Mouse (Mus musculus) kidney, postnatal 36 days (tissue): Measurements from ENCODE around the gene Rreb1.
"Not testable (repeated sequence)": the region's sequence is repeated elsewhere in the genome, so short reads cannot be mapped to it uniquely, and the experiment has no call there.

Source experiments
- DNase-seq, 2 experiments: peaks; one replicate each; pipeline ENCODE4 v3.0.0; 2021 to 2022; ENCODE audit warnings: mixed read lengths in 2 of 2

The Rreb1 gene

DNA sequence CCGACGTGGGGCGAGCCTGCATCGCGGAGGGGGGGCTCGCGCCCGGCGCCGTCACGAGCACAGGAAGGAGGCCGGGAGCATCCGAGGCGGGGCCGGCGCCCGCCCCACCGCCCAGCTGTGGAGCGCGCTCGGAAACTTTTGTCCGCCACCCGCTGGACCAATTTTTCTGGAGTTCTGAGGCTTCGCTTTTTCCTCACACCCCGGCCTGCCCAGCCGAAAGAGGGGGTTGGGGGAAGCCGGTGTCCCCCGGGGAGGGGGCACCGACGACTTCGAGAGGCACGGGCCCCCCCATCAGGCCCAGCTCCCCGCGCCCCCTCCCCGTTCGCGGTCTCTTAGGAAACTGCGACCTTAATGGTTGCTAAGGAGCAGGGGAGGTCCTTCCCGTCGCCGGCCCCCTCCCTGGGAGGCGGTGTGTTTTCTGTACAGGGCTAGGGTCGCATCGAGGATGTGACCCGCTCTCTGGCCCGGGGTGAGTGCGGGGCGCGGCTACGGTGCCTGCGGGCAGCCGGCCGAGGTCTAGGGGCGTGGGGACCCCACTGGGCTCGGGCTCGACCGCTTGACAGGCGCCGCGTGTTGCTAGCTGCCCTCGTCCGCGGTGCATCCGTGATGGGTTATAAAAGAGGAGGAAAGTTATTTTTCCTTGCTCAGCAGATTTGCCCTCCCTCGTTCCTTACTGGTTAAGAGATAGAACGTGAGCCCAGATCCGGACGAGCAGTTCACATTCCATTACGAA, 49.2 kb downstream of the Rreb1 start:
- peak; percentile 80 to 85 for DNase-seq

DNA sequence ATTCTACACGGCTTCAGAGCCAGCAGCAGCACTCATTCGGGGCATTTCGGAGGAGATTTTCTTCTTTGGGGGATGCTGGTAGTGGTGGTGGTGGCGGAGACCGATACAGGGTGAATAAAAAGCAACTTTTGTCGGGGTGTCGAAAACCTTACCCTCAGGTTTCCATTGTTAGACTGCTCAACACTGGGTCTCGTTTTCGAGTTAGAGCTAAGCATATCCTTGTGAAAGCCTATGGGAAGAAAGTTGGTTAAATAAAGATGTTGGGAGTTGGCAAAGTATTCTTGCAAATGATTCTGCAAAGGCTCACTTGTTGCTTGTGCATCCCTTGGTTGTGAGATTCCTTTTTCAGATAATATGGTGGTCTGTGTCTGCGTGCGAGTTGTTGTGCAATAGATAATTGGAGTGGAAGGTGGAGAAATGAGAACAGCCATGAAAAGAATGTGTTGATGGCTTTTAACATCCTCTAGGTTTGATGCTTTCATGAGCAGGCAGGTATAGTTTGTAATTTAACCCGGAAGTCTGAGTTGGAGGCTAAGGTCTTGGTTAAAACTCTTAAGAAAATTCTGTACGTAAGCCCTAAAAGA, 49.9 kb downstream of the Rreb1 start:
- no peak for DNase-seq

DNA sequence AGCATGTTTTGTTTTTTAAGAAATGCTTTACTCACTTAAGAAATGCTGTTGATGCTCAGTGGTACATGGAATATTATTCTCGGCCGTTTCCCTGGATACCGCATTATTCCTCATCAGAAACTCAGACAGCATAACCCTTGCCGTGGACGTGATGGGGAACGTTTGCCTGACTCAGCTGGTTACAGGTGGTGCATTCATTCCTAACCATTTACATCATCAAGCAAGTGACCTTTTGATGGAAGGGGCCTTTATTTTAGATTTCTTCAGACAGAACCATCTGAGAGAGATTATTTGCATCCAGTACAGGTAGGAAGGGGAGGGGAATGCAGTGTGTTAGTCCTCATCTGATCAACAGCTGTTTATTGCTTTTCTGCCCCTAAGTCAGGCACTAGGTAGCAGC, 50.7 kb downstream of the Rreb1 start:
- DNase-seq, result no peak

DNA sequence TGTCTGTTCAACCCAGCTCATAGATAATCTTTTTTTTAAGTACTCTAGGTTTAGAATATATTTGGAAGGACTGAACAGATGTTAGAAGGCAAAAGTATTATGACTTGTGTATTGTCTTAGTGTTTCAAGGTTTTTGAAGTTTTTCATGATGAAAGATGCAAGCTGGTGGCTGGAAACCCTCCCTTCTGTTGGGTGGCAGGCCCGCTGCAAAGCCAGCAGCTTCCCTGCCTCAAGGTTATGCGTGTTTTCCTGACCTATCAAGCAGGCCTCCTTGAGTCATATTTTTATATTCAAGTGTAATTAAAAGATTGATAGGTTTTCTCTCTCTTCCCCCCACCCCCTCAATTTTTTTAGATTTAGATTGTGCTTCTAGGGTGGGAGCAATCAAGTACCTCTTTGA, 52.1 kb downstream of the Rreb1 start:
- no peak for DNase-seq

DNA sequence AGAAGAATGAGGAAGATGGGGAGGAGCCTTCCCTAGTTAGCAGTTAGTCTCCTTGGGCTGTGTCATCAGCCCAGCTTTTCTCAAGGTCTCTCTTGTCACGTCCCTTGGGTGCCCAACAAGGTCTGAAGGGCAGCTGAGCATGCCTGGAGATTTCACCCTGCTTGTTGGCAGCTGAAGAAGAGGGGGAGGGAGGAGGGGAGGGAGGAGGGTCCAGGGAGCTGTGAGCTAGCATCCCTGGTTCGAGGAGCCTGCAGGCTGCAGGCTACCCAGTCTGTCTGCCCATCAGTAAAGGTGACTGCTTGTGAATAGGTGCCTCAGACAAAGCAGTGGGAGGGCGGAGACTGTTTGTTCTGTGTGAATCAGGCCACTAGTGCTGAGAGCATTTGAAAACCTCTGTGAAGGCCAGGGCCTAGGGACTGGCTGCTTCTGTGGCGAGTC, 52.7 kb downstream of the Rreb1 start:
- DNase-seq, result peak in 1 of 2 experiments; percentile 43

DNA sequence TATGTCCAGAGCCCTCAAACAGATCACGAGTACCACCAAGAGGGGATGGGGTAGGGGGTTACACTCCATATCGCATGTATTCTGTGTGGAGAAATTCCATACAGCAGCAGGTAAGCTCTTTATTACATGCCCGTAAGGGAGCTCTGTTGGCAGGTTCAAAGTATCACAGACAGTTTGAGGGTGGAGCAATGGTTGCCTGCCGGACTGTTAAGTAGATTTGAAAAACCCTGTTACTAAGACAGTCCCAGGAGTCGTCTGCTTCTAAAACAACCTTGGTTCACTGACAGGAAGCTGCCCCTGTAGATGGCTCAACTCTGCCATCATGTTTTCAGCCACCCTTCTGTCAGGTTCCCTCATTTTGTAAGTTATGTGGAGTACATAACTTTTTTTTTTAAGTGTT, 54.3 kb downstream of the Rreb1 start:
- no peak for DNase-seq

DNA sequence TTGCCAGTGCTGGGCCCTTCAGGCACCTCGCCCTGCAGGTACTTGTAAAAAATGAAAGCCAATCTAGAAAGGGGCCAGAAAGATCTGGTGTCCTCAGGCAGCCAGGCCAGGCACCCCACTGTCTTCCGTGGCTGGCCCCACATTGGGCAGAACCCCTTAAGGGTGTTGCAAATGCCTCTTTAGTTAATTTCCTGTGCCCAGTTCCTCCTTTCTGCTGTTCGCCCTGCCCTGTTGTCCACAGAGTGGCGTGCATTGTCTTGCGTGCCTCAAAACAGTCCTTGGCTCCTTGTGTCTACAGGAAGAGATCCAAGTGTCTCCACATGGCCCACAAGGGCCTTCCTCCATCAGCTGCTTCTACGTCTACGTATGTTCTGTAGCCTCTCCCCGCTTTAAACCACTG, 55.3 kb downstream of the Rreb1 start:
- no peak for DNase-seq

DNA sequence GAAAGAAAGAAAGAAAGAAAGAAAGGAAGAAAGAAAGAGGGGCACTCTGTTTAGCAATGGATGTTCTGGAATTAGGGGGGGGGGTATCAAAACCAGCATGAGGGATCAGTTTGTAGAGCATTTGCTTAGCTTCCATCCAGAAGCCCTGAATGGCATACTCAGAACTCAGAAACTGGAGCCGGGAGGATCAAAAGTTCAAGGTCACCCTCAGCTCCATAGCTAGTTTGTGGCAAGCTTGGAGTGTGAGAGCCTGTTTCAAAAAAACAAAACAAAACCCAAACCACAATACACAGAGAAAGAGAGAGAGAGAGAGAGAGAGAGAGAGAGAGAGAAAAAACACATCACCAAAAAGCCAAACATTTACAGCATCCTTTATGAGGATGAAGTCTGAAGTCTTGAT, 57.1 kb downstream of the Rreb1 start:
- no peak for DNase-seq

DNA sequence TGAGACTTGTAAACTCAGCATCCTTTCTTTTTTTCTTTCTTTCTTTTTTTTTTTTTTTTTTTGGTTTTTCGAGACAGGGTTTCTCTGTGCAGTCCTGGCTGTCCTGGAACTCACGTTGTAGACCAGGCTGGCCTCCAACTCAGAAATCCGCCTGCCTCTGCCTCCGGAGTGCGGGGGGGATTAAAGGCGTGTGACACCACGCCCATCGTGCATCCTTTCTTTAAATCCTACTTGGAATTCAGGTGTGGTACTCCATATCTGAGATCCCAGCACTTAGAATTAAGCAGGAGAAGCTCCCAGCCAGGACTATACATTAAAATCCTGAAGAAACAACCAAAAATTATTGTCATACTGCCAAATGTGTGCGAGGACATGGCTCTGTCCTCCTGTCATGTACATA, 57.6 kb downstream of the Rreb1 start:
- DNase-seq, result not testable (repeated sequence)

DNA sequence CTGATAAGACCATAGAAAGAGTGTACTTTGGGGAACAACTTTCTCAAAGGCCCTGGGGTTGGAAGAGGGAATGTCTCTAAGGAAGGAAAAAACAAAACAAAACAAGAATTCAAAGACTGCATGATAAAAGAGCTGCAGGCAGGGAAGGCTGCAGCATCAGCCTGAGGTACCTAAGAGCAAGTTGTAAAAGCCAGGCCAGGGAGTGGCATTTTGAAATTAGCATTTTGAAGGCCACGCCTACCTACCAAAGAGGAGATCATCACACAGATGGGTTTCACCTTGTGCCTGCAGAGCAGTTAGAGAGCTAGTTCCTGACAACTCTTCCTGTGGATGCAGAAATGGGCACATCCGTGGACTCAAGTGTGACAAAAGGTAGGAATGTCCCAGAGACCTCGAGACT, 59.2 kb downstream of the Rreb1 start:
- no peak for DNase-seq

DNA sequence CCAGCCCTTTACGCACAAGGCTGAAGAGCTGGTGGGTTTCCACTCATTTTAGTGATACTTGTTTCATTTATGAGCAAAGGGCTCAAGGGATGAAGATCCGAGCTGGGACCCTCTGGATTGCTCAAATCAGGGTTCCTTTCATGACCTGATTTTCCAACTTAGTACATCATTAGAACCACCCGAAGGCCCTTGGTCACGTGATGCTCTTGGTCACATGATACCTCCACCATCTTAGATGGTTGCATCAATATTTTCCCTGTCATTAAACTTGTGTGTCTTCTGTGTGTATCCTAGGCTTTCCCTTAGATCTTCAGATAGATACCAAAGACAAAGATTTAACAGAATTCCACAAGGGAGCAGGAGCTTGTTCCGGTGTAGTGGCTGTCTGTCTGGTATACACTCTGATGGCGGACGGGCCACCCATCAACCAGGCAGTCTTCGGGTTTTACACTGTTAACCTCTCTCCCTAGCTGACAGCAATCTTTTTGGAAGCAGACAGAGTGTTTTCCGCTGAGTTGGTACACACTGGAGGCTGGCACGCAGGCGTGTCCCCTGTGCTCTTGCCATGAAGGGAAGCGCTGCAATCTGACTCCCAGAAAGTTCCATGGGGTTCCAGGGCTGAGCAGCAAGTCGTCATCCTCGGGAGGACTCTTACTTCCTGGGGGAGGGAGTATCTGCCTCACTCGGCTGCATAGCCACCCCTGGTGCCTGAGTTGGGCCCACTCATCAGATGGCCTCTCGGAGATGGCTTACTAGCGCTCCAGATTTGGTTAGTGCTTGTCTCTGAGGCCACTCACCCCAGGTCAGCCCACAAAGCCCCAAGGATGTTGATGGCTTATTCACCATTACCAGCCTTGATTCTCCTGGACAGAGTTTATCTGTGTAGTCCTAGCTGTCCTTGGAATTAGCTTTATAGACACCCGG, 60.3 kb downstream of the Rreb1 start:
- DNase-seq, result no peak

DNA sequence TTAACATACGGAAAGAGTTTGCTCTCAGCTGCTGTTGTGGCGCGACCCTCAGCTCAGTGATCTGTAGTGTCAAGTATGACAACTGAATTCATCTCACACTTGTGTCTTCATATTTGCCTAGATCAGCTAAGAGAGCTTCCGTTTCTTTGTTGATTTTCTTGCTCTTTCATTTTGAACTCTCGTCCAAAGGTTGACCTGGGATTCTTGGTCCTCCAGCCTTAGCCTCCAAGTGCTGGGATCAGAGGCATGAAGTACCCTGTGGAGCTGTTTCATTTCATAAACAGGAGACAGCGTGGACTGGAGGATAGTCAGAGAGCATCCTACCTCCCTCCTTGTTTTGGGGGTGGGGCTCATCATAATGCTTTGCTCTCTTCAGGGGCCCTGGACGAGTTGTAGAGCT, 65.0 kb downstream of the Rreb1 start:
- DNase-seq, result no peak

DNA sequence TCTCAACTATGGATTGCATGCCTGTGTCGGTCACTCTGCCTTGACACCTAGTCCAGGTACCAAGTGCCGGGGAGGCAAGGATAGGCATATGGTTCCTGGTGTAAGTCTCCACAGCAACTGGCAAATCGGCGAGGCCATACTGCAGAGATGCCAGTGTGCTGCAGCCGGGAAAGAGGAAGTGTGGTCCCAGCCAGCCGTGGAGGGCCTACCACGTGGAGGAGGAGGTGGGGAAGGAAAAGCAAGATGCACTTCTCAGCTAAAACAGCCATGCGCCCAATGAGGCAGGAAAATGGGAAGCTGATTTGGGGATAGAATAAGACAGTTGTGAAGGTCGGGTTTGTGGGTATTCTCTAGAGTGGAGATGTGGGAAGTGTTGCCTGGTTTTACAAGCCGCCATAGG, 65.6 kb downstream of the Rreb1 start:
- peak in 1 of 2 experiments; percentile 39 for DNase-seq

DNA sequence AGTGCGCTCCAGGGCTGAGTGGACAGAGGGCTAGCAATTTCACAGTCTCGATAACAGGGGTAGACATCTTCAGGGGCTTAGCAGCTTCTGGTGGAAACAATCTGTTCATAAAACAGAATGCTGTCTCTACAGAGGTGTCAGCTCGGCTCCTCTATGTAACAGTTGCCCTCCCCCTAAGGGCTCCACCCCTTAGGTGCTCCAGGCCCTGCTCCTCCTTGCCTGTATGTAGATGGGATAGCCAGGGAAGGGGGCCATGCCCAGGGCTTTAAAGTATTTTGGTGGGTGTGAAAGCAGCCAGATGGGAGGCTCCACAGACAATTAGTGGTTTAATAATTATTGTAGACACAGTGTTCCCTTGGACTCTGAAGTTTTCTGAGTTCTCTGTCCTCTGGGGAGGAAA, 67.0 kb downstream of the Rreb1 start:
- DNase-seq, result no peak

DNA sequence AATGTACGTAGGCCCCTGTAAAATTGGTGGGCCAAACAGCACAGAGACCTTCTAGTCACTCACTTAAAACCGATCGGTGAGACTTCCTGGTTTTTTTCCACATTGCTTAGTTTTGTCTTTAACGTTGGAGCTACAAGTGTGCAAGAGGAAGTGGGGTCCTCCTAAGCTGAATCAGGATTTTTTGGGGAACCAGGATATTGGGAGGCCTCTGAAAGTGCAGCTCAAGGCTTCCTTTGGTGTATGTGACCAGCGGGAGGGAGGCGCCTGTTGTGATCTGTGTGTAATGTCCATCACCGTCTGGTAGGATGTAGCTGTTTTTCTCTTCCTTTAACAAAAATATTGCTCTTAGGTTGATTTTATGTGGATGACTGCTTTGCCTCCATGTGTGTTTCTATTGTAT, 67.4 kb downstream of the Rreb1 start:
- no peak for DNase-seq

DNA sequence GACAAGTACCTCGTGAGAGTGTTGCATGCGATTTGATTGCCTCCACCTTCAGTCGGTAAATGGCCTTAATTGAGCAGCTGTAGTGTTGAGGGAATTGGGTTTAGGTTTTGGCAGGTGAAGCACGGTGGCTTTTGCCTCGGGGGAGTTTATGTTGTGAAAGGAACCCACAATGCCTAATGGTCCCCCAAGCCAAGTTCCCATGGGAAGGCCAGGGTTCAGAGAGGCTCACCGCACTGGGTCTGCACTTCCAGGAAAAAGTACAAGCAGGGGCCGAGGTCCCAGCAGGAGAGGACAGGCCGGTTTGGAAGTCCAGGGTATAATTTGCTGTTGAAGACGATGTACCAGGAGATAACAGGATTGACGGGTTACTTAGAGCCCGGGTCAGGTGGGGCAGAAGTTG, 68.3 kb downstream of the Rreb1 start:
- no peak for DNase-seq

DNA sequence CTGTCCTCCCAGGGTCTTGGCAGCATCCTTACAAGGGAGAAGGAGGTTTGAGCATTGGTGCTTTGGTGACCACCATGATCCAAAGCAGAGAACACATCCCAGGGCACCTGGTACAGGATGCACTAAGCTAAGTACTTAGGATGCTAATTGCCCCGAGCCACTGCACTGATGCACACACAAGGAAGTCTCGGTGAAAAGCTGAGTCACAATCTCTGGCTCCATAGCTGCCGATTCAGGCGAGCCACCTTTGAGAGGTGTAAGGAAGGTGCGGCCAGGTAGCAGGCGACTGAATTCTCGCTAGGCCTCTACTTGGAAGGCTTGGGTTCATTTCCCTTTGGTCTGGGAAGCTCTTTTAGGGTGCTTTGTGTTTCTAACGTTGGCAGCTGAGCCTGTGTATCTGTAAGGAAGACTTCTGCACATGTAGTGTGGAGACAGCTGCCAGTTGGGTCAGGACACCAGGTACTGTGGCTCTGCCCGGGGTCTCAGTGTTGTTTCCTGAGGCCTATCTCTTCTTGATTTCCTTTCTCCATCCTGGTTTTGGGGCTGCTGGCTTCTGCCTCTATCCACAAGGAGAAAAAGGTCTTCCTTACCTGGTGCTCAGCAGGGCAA, 68.9 kb downstream of the Rreb1 start:
- no peak for DNase-seq

DNA sequence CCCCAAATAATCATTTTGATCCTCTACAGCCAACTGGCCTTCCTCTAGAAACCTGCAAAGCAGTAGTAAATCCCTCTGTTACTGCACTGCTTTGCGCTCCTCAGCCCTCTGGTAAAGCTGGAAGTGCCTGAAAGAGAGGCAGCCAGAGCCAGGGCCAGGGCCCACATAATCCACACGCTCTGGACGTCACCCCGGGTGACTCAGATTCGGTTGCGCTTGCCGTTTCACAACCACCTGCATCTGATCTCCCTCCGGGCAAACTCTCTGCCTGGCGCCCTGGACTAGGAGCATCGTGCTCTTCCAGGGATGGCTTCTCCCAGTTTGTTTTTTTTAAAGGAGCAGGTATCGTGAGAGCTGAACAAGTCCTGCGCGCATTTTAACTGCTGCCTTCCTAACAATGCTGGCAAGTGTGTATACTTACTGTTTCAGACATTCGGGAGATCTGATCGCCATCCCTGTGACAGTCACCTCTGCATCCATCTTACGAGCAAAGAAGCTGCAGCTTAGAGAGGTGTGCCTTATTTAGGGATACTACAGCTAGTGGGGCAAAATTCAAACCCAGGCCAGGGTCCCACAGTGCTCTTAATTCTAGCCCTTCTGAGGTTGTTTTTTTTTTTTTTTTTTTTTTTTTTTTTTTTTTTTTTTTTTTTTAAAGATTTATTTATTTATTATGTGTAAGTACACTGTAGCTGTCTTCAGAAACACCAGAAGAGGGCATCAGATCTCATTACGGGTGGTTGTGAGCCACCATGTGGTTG, 69.6 kb downstream of the Rreb1 start:
- peak in 1 of 2 experiments; percentile 44 for DNase-seq

DNA sequence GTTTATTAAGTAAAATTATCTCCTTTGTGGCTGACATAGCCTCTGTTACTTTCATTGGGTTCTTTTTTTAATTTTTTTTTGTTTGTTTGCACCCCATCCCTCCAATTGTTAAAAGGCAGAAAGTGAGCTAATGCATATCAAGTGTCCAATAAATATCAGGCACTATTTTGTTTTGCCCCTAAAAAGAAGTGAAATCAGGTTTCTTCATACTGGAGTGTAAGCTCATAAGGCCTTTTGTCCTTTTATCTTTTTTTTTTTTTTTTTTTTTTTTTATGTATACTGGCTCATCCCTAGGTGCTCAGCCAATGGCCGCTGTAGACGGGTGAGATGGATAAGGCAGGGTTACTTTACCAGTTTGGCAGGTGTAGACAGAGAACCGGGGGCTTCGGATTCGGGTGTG, 70.2 kb downstream of the Rreb1 start:
- DNase-seq, result no peak

DNA sequence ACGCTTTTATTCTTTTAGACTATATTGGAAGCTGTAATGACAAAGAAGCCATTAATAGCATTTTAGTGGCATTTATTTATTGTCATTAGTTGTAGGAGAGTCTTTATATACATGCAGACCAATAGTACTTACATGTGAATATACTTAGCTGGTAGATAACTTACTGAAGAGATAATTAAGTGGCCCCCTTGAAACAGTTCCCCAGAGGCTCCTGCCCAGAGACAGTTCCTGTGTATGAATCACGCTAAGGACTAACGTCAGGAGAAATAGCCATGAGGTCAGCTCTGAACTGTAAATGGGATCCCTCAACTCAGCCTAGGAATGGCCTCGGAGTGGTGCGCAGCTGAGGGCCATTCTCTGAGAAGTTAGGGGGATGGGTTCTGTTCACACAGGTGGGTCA, 73.4 kb downstream of the Rreb1 start:
- DNase-seq, result no peak

DNA sequence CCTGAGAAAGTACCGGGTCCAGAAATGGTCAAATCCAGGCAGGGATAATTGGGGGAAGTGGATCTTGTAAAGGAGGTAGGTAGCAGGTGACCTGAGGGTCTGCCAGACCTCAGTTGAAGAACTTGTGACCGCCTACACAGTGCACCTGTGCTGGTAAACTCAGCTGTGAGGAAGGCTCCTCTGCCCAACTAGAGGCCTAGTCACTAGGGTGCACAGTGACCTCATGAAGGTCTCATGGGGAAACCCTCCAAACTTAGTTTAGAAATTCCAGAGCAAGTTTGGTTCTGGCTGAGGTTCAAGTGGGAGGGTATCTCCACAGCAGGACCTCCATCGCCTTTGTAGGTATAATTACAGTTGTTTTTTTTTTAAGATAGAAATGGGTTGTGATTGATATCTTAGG, 74.7 kb downstream of the Rreb1 start:
- no peak for DNase-seq

DNA sequence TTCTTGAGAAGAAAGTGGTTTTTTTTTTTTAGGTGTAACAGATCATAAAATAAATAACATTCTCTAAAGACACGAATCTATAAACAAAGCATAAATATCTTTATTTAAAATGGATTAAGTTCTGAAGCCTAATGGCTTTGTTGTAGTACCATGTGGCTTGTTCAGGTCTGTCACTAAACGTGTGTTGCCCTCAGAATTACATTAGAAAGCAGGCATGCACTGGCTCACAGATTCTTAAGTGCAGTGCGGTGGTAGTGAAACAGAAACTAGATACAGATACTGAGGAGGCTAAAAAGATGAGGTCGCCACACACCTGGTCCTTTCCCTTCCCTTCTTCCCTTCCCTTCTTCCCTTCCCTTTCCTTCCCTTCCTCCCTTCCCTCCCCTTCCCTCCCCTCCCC, 75.2 kb downstream of the Rreb1 start:
- no peak for DNase-seq

DNA sequence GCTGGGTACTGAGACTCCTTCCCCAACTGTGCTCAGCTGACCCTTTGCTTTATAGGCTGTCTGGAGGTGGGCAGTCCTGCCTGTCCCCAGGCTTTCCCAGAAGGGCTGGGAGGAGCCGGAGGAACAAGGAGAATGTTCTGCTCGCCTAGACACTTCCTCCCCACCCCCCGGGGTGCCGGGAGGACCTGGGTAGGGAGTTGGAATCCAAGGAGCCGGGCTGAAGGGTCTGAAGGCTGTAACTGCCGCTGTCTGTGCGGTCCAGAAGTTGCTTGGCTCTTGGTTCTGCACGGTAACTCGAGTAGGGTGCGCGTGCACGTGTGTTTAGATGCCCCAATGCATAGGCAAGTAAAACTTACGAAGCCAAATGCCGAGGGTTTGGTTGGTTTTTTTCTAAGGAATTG, 75.8 kb downstream of the Rreb1 start:
- peak; percentile 84 to 90 for DNase-seq
